Mouse (Mus musculus) common myeloid progenitor, adult 5-6 weeks (primary cell): ENCODE results near the gene Defb36. TPM values are rescaled to one million over a fixed set of nuclear protein-coding genes. Genes with fewer than 3 reads are reported as not detected.

ENCODE experiments used
- ATAC-seq: replicated peaks from 2 replicates; pipeline ENCODE4 v1.8.0; 2016; ENCODE audit warnings: low read depth, mild to moderate bottlenecking, moderate TSS enrichment, inconsistent platforms; ENCODE audit not compliant: poor library complexity, severe bottlenecking
- total RNA-seq: library from RNA; stranded (forward); fragments of 200-1000, 187-1606 nt; gene quantifications from 2 replicates; pipeline ENCODE4 v1.2.3, GENCODE M21; 2017

Defb36 gene
- total RNA-seq, result not detected in 2 replicates

GRCm38 (mm10) chr2:152604057-152604456 lies at the start of gene Defb36:
Gene Defb36, plus strand, starts transcription at chr2:152604327.
- ATAC-seq, result 0 out of 2 replicates have a peak, but pooled peaks have one; percentile 54

- peak; percentile 41; the same call in 1 of the 2 replicates for ATAC-seq
Measured at GRCm38 (mm10) chr2:152556655-152557054, 47.5 kb upstream of the Defb36 start.

GRCm38 (mm10) chr2:152569038-152569437 lies 35.1 kb upstream of the Defb36 start, which contains the start of gene Gm17416:
Gene Gm17416, plus strand, starts transcription at chr2:152569338.
- ATAC-seq, result no peak

GRCm38 (mm10) chr2:152569881-152570280 lies 34.2 kb upstream of the Defb36 start:
- no peak for ATAC-seq

- ATAC-seq, result no peak
Measured at GRCm38 (mm10) chr2:152570313-152570712, 33.8 kb upstream of the Defb36 start.

GRCm38 (mm10) chr2:152572114-152572794 lies 31.9 kb upstream of the Defb36 start, which contains the start of gene Defb21:
Gene Defb21, plus strand, starts transcription at chr2:152572744.
- no peak for ATAC-seq

GRCm38 (mm10) chr2:152573484-152573883 lies 30.6 kb upstream of the Defb36 start:
- ATAC-seq, result no peak

GRCm38 (mm10) chr2:152580107-152580506 lies 24.0 kb upstream of the Defb36 start, which contains the start of gene Defb19:
Gene Defb19, minus strand, starts transcription at chr2:152580312.
- no peak for ATAC-seq

- no peak for ATAC-seq
Measured at GRCm38 (mm10) chr2:152580612-152581011, 23.5 kb upstream of the Defb36 start.

GRCm38 (mm10) chr2:152586926-152587560 lies 17.1 kb upstream of the Defb36 start:
- ATAC-seq, result peak; percentile 77

GRCm38 (mm10) chr2:152588450-152588849 lies 15.7 kb upstream of the Defb36 start:
- no peak for ATAC-seq

- no peak for ATAC-seq
Measured at GRCm38 (mm10) chr2:152589021-152589420, 15.1 kb upstream of the Defb36 start.

GRCm38 (mm10) chr2:152599299-152599698 lies 4.8 kb upstream of the Defb36 start, which contains the start of gene Defb45:
Gene Defb45, minus strand, starts transcription at chr2:152599399.
- no peak for ATAC-seq

GRCm38 (mm10) chr2:152600076-152600475 lies 4.1 kb upstream of the Defb36 start:
- no peak for ATAC-seq

GRCm38 (mm10) chr2:152601275-152601960 lies 2.7 kb upstream of the Defb36 start:
- 0 out of 2 replicates have a peak, but pooled peaks have one; percentile 8 for ATAC-seq

GRCm38 (mm10) chr2:152607746-152608145 lies 3.6 kb downstream of the Defb36 start:
- ATAC-seq, result no peak

GRCm38 (mm10) chr2:152608719-152609118 lies 4.6 kb downstream of the Defb36 start:
- ATAC-seq, result no peak

- ATAC-seq, result no peak
Measured at GRCm38 (mm10) chr2:152612193-152612592, 8.1 kb downstream of the Defb36 start.

GRCm38 (mm10) chr2:152615563-152615962 lies 11.4 kb downstream of the Defb36 start:
- ATAC-seq, result peak; percentile 88

- no peak for ATAC-seq
Measured at GRCm38 (mm10) chr2:152616470-152616869, 12.3 kb downstream of the Defb36 start.

- no peak for ATAC-seq
Measured at GRCm38 (mm10) chr2:152617374-152617773, 13.2 kb downstream of the Defb36 start.
